Comparison of ENCODE assay signal across 16 mouse cellular contexts in genomic region chr5:62909074-62909473, GRCm38 (mm10).
"Had no signal": no experiment of that assay in that cellular context is flagged by ENCODE, and none has a peak within 500 bp of the region (broad histone marks: within the 10 kb centered on the region; RNA-seq: fewer than 3 reads in every experiment).

No protein-coding gene starts in this region.

- H3K27ac ChIP-seq: kidney, postnatal 0 days; limb, embryonic 13.5 days; liver, embryonic 14.5 days; midbrain, embryonic 13.5 days; neural tube, embryonic 12.5 days; stomach, embryonic 15.5 days had no signal

- DNase-seq: kidney, adult 11 months; kidney, adult 9 months; left cerebral cortex, postnatal 4 days; lung, adult 18-20 months; lung, postnatal 4 days; right cerebral cortex, adult 18-20 months; right cerebral cortex, postnatal 25 days; thymus, adult 2 months; thymus, postnatal 36 days had no signal

- H3K4me3 ChIP-seq: limb, embryonic 13.5 days; megakaryocyte, embryonic 14.5 days; midbrain, embryonic 13.5 days; neural tube, embryonic 12.5 days; stomach, embryonic 15.5 days had no signal

- H3K36me3 ChIP-seq: limb, embryonic 13.5 days; midbrain, embryonic 13.5 days; neural tube, embryonic 12.5 days; stomach, embryonic 15.5 days had no signal

- ATAC-seq: midbrain, embryonic 13.5 days had no signal

- H3K9ac ChIP-seq: limb, embryonic 13.5 days; liver, embryonic 14.5 days; midbrain, embryonic 13.5 days; neural tube, embryonic 12.5 days; stomach, embryonic 15.5 days had no signal

- H3K9me3 ChIP-seq: limb, embryonic 13.5 days; megakaryocyte, embryonic 14.5 days; midbrain, embryonic 13.5 days; neural tube, embryonic 12.5 days; stomach, embryonic 15.5 days had no signal

- H3K4me1 ChIP-seq: limb, embryonic 13.5 days; megakaryocyte, embryonic 14.5 days; midbrain, embryonic 13.5 days; neural tube, embryonic 12.5 days; stomach, embryonic 15.5 days had no signal

- H3K27me3 ChIP-seq: limb, embryonic 13.5 days; megakaryocyte, embryonic 14.5 days; midbrain, embryonic 13.5 days; neural tube, embryonic 12.5 days; stomach, embryonic 15.5 days had no signal

- H3K4me2 ChIP-seq: limb, embryonic 13.5 days; midbrain, embryonic 13.5 days; neural tube, embryonic 12.5 days; stomach, embryonic 15.5 days had no signal
